Mouse (Mus musculus) adrenal gland, postnatal 14 days (tissue): ENCODE measurements around the gene Sar1b. TPM values are rescaled to one million over a fixed set of nuclear protein-coding genes. Genes with fewer than 3 reads are reported as not detected.
"Not testable (repeated sequence)": the region's sequence is repeated elsewhere in the genome, so short reads cannot be mapped to it uniquely, and the experiment has no call there.

Source experiments
- DNase-seq: peaks from one replicate; pipeline ENCODE4 v3.0.0; 2021; ENCODE audit warnings: mixed read lengths
- long read RNA-seq, 2 experiments: library from polyadenylated mRNA; stranded (forward); transcript quantifications; one replicate each; pipeline ENCODE4 v2.0.0; 2021
- total RNA-seq: library from RNA; stranded (reverse); gene quantifications from 2 replicates; pipeline ENCODE4 v1.2.3, GENCODE M21; 2021

Gene Sar1b
- total RNA-seq = 95.1 and 99.2 TPM in 2 replicates
- long read RNA-seq, experiment 1, transcript Sar1b-201 (7 exons, 1,201 nt) = major isoform, 153 of 162 reads
- long read RNA-seq, experiment 1, partial matches to known transcripts = 6 of 162 reads
- long read RNA-seq, experiment 1, other reads (novel, unspliced or antisense) = 3 of 162 reads
- long read RNA-seq, experiment 2, transcript Sar1b-201 (7 exons, 1,201 nt) = major isoform, 110 of 121 reads
- long read RNA-seq, experiment 2, partial matches to known transcripts = 6 of 121 reads
- long read RNA-seq, experiment 2, other reads (novel, unspliced or antisense) = 5 of 121 reads

- peak; percentile 93 for DNase-seq
These were observed at the start of gene Sar1b, which contains the start of gene Sec24a for GRCm38 (mm10) chr11:51763213-51763907. TSS of gene Sar1b (plus strand) at chr11:51763687. TSS of gene Sec24a (minus strand) at chr11:51763634.

GRCm38 (mm10) chr11:51721066-51721465 lies 42.4 kb upstream of the Sar1b start:
- DNase-seq = no peak

GRCm38 (mm10) chr11:51732883-51733282 lies 30.6 kb upstream of the Sar1b start:
- DNase-seq = no peak

- not testable (repeated sequence) for DNase-seq
These were observed 29.3 kb upstream of the Sar1b start for GRCm38 (mm10) chr11:51734218-51734617.

GRCm38 (mm10) chr11:51738651-51739403 lies 24.7 kb upstream of the Sar1b start:
- DNase-seq = no peak

- DNase-seq = no peak
These were observed 22.8 kb upstream of the Sar1b start for GRCm38 (mm10) chr11:51740701-51741100.

- DNase-seq = no peak
These were observed 17.4 kb upstream of the Sar1b start for GRCm38 (mm10) chr11:51746096-51746495.

- DNase-seq = not testable (repeated sequence)
These were observed 11.8 kb upstream of the Sar1b start for GRCm38 (mm10) chr11:51751623-51752225.

GRCm38 (mm10) chr11:51755621-51756311 lies 7.7 kb upstream of the Sar1b start:
- peak; percentile 66 for DNase-seq

GRCm38 (mm10) chr11:51756352-51756771 lies 7.1 kb upstream of the Sar1b start:
- peak; percentile 98 for DNase-seq

- no peak for DNase-seq
These were observed 6.5 kb upstream of the Sar1b start for GRCm38 (mm10) chr11:51757023-51757422.

- no peak for DNase-seq
These were observed 5.9 kb upstream of the Sar1b start for GRCm38 (mm10) chr11:51757625-51758024.

- DNase-seq = not testable (repeated sequence)
These were observed 5.3 kb upstream of the Sar1b start for GRCm38 (mm10) chr11:51758207-51758606.

GRCm38 (mm10) chr11:51759251-51759650 lies 4.2 kb upstream of the Sar1b start:
- DNase-seq = no peak

- no peak for DNase-seq
These were observed 3.4 kb upstream of the Sar1b start for GRCm38 (mm10) chr11:51759941-51760657.

- no peak for DNase-seq
These were observed 2.2 kb upstream of the Sar1b start for GRCm38 (mm10) chr11:51761241-51761640.

GRCm38 (mm10) chr11:51763955-51764354 lies 468 bp downstream of the Sar1b start:
- DNase-seq = no peak

GRCm38 (mm10) chr11:51764816-51765215 lies 1.3 kb downstream of the Sar1b start:
- DNase-seq = no peak

- DNase-seq = no peak
These were observed 4.2 kb downstream of the Sar1b start for GRCm38 (mm10) chr11:51767579-51768220.

- DNase-seq = no peak
These were observed 4.8 kb downstream of the Sar1b start for GRCm38 (mm10) chr11:51768296-51768695.

GRCm38 (mm10) chr11:51775507-51775906 lies 12.0 kb downstream of the Sar1b start:
- DNase-seq = no peak
